Mouse (Mus musculus) c-Kit-positive CD71-positive TER-119-positive erythroid progenitor cells, embryonic 14.5 days (primary cell): ENCODE measurements at regions not wholly inside any gene's neighbourhood (a gene's known extent, or its start where the extent isn't known, plus 50 kb on each side); places are given as distances from the start of the nearest gene placed in this dataset.
A peak's percentile ranks its signal among the peaks of the same experiment; 100 is the strongest.
"Not testable (repeated sequence)": the region's sequence is repeated elsewhere in the genome, so short reads cannot be mapped to it uniquely, and the experiment has no call there.

ENCODE experiments used
- DNase-seq: peaks from one replicate; pipeline ENCODE4 v3.0.0-alpha.2; 2013; ENCODE audit warnings: low spot score

- DNase-seq = peak; percentile 66
Measured at GRCm38 (mm10) chr8:20122067-20122925, 219.1 kb downstream of the Gm31371 start.

- DNase-seq = not testable (repeated sequence)
Measured at GRCm38 (mm10) chr8:20123545-20123944, 220.4 kb downstream of the Gm31371 start.

- DNase-seq = not testable (repeated sequence)
Measured at GRCm38 (mm10) chr8:20135626-20136025, 227.4 kb downstream of the Gm15319 start.

GRCm38 (mm10) chr8:20145436-20145835 lies 217.6 kb downstream of the Gm15319 start:
- not testable (repeated sequence) for DNase-seq

GRCm38 (mm10) chr8:20151317-20152047 lies 211.5 kb downstream of the Gm15319 start:
- DNase-seq = not testable (repeated sequence)

GRCm38 (mm10) chr8:20154091-20154490 lies 208.9 kb downstream of the Gm15319 start:
- DNase-seq = not testable (repeated sequence)
